Mouse (Mus musculus) CH12.LX (cell line): ENCODE results near the gene Aaed1. TPM values are rescaled to one million over a fixed set of nuclear protein-coding genes. Genes with fewer than 3 reads are reported as not detected.

Source experiments
- DNase-seq: peaks from one replicate; pipeline ENCODE4 v3.0.0-alpha.2; 2013; ENCODE audit errors: extremely low read depth
- H3K27ac ChIP-seq: 2 replicates; pipeline ENCODE4 v1.5.1; 2012; ENCODE audit warnings: low read depth, mild to moderate bottlenecking, control low read depth, moderate library complexity; ENCODE audit not compliant: insufficient read depth
- H3K27me3 ChIP-seq: replicated peaks from 2 replicates; pipeline ENCODE3; 2012; ENCODE audit warnings: inconsistent platforms
- H3K36me3 ChIP-seq, 2 experiments: replicated peaks in 1 of 2; 2 replicates each; pipeline versions ENCODE3 to v1.6.1; 2012; ENCODE audit warnings: inconsistent platforms in 1 of 2, low read length in 1 of 2, mild to moderate bottlenecking in 1 of 2, mixed read lengths in 1 of 2, moderate library complexity in 1 of 2; ENCODE audit not compliant: control insufficient read depth in 1 of 2, insufficient read depth in 1 of 2
- H3K4me1 ChIP-seq, 2 experiments: 2 replicates each; pipeline ENCODE4 v1.6.1; 2012; ENCODE audit warnings: inconsistent platforms in 1 of 2, moderate library complexity in 1 of 2; ENCODE audit not compliant: insufficient read depth in 2 of 2, control insufficient read depth in 1 of 2
- H3K4me2 ChIP-seq: 2 replicates; pipeline ENCODE4 v1.6.1; 2012; ENCODE audit warnings: low read depth, mild to moderate bottlenecking, control low read depth; ENCODE audit not compliant: poor library complexity, insufficient read depth, severe bottlenecking
- H3K4me3 ChIP-seq, 3 experiments: fragments of 150-350 bp in 1 of 3; sonication (generic) in 1 of 3; replicated peaks in 1 of 3; 2 replicates each; pipeline versions ENCODE3 to v1.5.1; 2011 to 2012; ENCODE audit warnings: low read depth in 2 of 3, low read length in 2 of 3, mild to moderate bottlenecking in 2 of 3, moderate library complexity in 2 of 3, control low read depth in 1 of 3, improper control_type of control experiment in 1 of 3, inconsistent platforms in 1 of 3, mixed read lengths in 1 of 3; ENCODE audit not compliant: poor library complexity in 1 of 3
- H3K79me2 ChIP-seq: replicated peaks from 2 replicates; pipeline ENCODE4 v1.6.1; 2012; ENCODE audit warnings: mild to moderate bottlenecking, moderate library complexity; ENCODE audit not compliant: control insufficient read depth, poor library complexity, insufficient read depth, severe bottlenecking; ENCODE audit errors: extremely low read depth
- H3K9ac ChIP-seq: 2 replicates; pipeline ENCODE4 v1.6.1; 2012; ENCODE audit warnings: low read depth, mild to moderate bottlenecking, control low read depth, moderate library complexity; ENCODE audit not compliant: insufficient read depth
- H3K9me3 ChIP-seq: replicated peaks from 2 replicates; pipeline ENCODE3; 2012; ENCODE audit warnings: low read length, inconsistent platforms, mixed read lengths
- CHD2 ChIP-seq: IDR thresholded peaks from 2 replicates; pipeline ENCODE4 v1.6.1; 2011; ENCODE audit warnings: low read length, improper control_type of control experiment
- CTCF ChIP-seq, 2 experiments: IDR thresholded peaks in 1 of 2; conservative IDR thresholded peaks in 1 of 2; 2 replicates each; pipeline ENCODE4 v1.5.1; 2011 to 2012; ENCODE audit warnings: low read depth in 2 of 2, low read length in 2 of 2, improper control_type of control experiment in 1 of 2, inconsistent platforms in 1 of 2, mild to moderate bottlenecking in 1 of 2, moderate library complexity in 1 of 2
- GABPA ChIP-seq: IDR thresholded peaks from 2 replicates; pipeline ENCODE4 v1.6.1; 2012; ENCODE audit warnings: low read depth, low read length, improper control_type of control experiment, inconsistent platforms; ENCODE audit not compliant: insufficient replicate concordance
- IRF4 ChIP-seq: IDR thresholded peaks from 2 replicates; pipeline ENCODE4 v1.6.1; 2014; ENCODE audit warnings: low read depth, mild to moderate bottlenecking, inconsistent platforms, low read length, improper control_type of control experiment
- JUND ChIP-seq: conservative IDR thresholded peaks from 2 replicates; pipeline ENCODE4 v1.6.1; 2011; ENCODE audit warnings: low read depth, low read length, improper control_type of control experiment
- MAX ChIP-seq: IDR thresholded peaks from 2 replicates; pipeline ENCODE4 v1.6.1; 2011; ENCODE audit warnings: low read length, improper control_type of control experiment
- MEF2A ChIP-seq: IDR thresholded peaks from 2 replicates; pipeline ENCODE4 v1.6.1; 2014; ENCODE audit warnings: low read depth, mild to moderate bottlenecking, inconsistent platforms, low read length, improper control_type of control experiment, borderline replicate concordance
- NRF1 ChIP-seq: IDR thresholded peaks from 2 replicates; pipeline ENCODE4 v1.6.1; 2014; ENCODE audit warnings: low read depth, mild to moderate bottlenecking, inconsistent platforms, low read length, improper control_type of control experiment, moderate library complexity
- POLR2AphosphoS2 ChIP-seq: IDR thresholded peaks from 2 replicates; pipeline ENCODE4 v1.6.1; 2011; ENCODE audit warnings: low read depth, low read length, improper control_type of control experiment
- RAD21 ChIP-seq: IDR thresholded peaks from 2 replicates; pipeline ENCODE4 v1.6.1; 2011; ENCODE audit warnings: low read depth, mild to moderate bottlenecking, low read length, improper control_type of control experiment, moderate library complexity
- RCOR1 ChIP-seq: conservative IDR thresholded peaks from 2 replicates; pipeline ENCODE4 v1.6.1; 2012; ENCODE audit warnings: low read depth, mild to moderate bottlenecking, inconsistent platforms, low read length, improper control_type of control experiment
- SMC3 ChIP-seq: IDR thresholded peaks from 2 replicates; pipeline ENCODE4 v1.6.1; 2011; ENCODE audit warnings: low read depth, low read length, improper control_type of control experiment
- USF2 ChIP-seq: conservative IDR thresholded peaks from 2 replicates; pipeline ENCODE4 v1.6.1; 2011; ENCODE audit warnings: low read depth, low read length, improper control_type of control experiment
- ZC3H11A ChIP-seq: IDR thresholded peaks from 2 replicates; pipeline ENCODE4 v1.6.1; 2012; ENCODE audit warnings: low read depth, mild to moderate bottlenecking, inconsistent platforms, low read length, improper control_type of control experiment
- ZNF384 ChIP-seq: IDR thresholded peaks from 2 replicates; pipeline ENCODE4 v1.6.1; 2012; ENCODE audit warnings: low read depth, low read length, improper control_type of control experiment, inconsistent platforms
- dilution Hi-C: fragments of 300-500 bp; cut with MboI; formaldehyde crosslinking; loops from 2 replicates; pipeline ENCODE4 v1.14.3; 2020; ENCODE audit warnings: low sequenced_read_pairs; ENCODE audit not compliant: extremely low pct_unique_long_range_greater_than_20kb, extremely low pct_ligation_motif_present
- in situ Hi-C: fragments of 300-500 bp; cut with MboI; formaldehyde crosslinking; loops from 3 replicates; pipeline ENCODE4 v1.14.3; 2019; ENCODE audit warnings: low sequenced_read_pairs, low pct_ligation_motif_present, low pct_unique_long_range_greater_than_20kb, mixed read lengths
- polyA plus RNA-seq: library from polyadenylated mRNA; unstranded; fragments of >175 nt; gene quantifications from 2 replicates; pipeline ENCODE4 v1.2.1, GENCODE M21; 2012; ENCODE audit warnings: low read depth; ENCODE audit not compliant: insufficient read length
- total RNA-seq, 2 experiments: library from RNA; depleted of rRNA; stranded (reverse); fragments of 300-350 nt in 1 of 2; fragments of >200 nt in 1 of 2; gene quantifications; 2 replicates each; pipeline ENCODE4 v1.2.3; 2012 to 2014

The Aaed1 gene
- total and polyA plus RNA-seq, 3 experiments = 8.2 to 22.1 (median 12.2) TPM

DNA sequence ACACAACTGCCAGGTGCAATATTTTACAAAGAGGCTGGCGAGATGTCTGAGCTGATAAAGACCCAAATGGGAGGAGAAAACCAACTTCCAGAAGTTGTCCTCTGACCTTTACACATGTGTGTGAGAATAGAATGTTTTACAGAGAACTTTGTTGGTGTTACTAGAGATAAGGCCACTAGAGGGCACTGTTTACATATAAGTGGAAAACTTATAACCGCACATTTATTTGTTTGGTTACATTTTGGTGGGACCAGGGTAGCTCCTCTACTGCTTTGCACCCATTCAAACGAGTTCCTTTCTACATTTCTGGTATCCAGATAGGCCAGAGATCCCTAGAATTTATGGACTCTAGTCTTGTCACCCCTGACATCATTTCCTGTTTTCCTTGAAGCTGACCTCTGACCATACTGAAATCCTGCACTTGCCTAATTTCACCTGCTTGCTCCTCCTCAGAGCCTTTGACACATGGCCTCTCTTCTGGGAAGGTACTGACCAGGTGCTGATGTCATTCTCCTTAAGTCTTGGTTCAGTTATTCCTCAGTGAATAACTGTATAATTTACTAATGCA lies 3.1 kb upstream of the Aaed1 start:
- Histone ChIP-seq H3K4me3 (no peak overlapping the region), H3K9me3 (no peaks in the 10 kb centered on the region), H3K9ac (no peak overlapping the region), H3K4me2 (peak overlapping the region; percentile 44; the same call in 1 of the 2 replicates), H3K4me1 (peaks cover 0 to 14% of the 10 kb centered on the region in 2 experiments; a peak in 3 of 4 replicates), H3K79me2 (no peaks in the 10 kb centered on the region), H3K27ac (no peak overlapping the region), H3K36me3 (no peaks in the 10 kb centered on the region), H3K27me3 (peaks cover 2% of the 10 kb centered on the region)
- in situ Hi-C loops = loop anchor here (5.0 to 10.0 kb wide), 2 partner anchors 127 to 131 kb away; no protein-coding TSS in a partner anchor
- peak; percentile 38 for TF ChIP-seq SMC3
- 0 out of 2 replicates have a peak, but pooled peaks have one; percentile 44 for TF ChIP-seq JUND
- peak; percentile 33 to 76; a peak in 3 of 4 replicates for TF ChIP-seq CTCF (conservative IDR thresholded peaks at IDR 0.05 in 1 of 2, IDR thresholded peaks at IDR 0.05 in 1 of 2; ENCODE audit: low read depth in 2 of 2, low read length in 2 of 2)
- TF ChIP-seq IRF4 = no peak
- TF ChIP-seq ZC3H11A = no peak
- TF ChIP-seq RAD21 = peak; percentile 85
- dilution Hi-C loops = no loop called here
- peak; percentile 60 for DNase-seq

DNA sequence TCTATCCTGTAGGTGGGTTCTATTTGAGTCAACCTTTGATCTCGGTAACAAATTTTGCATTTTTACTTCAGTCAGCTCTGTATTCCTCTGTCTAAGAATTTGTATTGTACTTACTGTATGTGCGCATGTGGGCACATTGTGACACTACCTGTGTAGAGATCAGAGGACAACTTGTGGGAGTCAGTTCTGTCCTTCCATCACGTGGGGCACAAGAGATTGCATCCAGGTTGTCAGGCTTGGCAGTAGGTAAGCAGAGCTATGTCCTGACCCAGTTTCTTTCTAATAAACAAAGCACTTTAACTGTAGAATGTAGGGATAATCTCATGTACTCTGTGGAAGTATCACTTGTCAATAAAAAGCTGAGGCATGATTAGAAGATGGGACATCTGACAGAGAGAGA lies 1.5 kb upstream of the Aaed1 start:
- dilution Hi-C loops = no loop called here
- Histone ChIP-seq H3K27me3 (peaks cover 2% of the 10 kb centered on the region), H3K36me3 (no peaks in the 10 kb centered on the region), H3K4me3 (no peak overlapping the region), H3K27ac (no peak overlapping the region), H3K9me3 (no peaks in the 10 kb centered on the region), H3K79me2 (no peaks in the 10 kb centered on the region), H3K9ac (no peak overlapping the region), H3K4me2 (no peak overlapping the region), H3K4me1 (peaks cover 9 to 29% of the 10 kb centered on the region in 2 experiments)
- DNase-seq = no peak
- in situ Hi-C loops = loop anchor here (5.0 to 10.0 kb wide), 2 partner anchors 67 to 129 kb away; no protein-coding TSS in a partner anchor
- no peak for TF ChIP-seq NRF1
- no peak for TF ChIP-seq CTCF (conservative IDR thresholded peaks at IDR 0.05 in 1 of 2, IDR thresholded peaks at IDR 0.05 in 1 of 2; ENCODE audit: low read depth in 2 of 2, low read length in 2 of 2)
- TF ChIP-seq POLR2AphosphoS2 = no peak
- no peak for TF ChIP-seq MEF2A
- no peak for TF ChIP-seq RAD21
- no peak for TF ChIP-seq MAX
- TF ChIP-seq RCOR1 = no peak
- no peak for TF ChIP-seq GABPA
- no peak for TF ChIP-seq CHD2
- no peak for TF ChIP-seq USF2
- no peak for TF ChIP-seq ZNF384
